Mouse (Mus musculus) heart, postnatal 0 days (tissue): Measurements from ENCODE around the gene Cdk5r1.

Source experiments
- CTCF ChIP-seq: IDR thresholded peaks from 2 replicates; pipeline ENCODE4 v1.5.1; 2016; ENCODE audit warnings: antibody characterized with exemption, control low read depth, low read depth
- EP300 ChIP-seq: IDR thresholded peaks from 2 replicates; pipeline ENCODE4 v1.6.1; 2016; ENCODE audit warnings: antibody characterized with exemption, low read depth

- TF ChIP-seq CTCF (no peak), EP300 (no peak)
Measured at GRCm38 (mm10) chr11:80474846-80475245, 2.0 kb upstream of the Cdk5r1 start.
